Mouse (Mus musculus): ENCODE data around the gene Gm3625. TPM values are rescaled to one million over a fixed set of nuclear protein-coding genes. Genes with fewer than 3 reads are reported as not detected.

Gene Gm3625
- polyA plus RNA-seq, 1 experiment = not detected

DNA sequence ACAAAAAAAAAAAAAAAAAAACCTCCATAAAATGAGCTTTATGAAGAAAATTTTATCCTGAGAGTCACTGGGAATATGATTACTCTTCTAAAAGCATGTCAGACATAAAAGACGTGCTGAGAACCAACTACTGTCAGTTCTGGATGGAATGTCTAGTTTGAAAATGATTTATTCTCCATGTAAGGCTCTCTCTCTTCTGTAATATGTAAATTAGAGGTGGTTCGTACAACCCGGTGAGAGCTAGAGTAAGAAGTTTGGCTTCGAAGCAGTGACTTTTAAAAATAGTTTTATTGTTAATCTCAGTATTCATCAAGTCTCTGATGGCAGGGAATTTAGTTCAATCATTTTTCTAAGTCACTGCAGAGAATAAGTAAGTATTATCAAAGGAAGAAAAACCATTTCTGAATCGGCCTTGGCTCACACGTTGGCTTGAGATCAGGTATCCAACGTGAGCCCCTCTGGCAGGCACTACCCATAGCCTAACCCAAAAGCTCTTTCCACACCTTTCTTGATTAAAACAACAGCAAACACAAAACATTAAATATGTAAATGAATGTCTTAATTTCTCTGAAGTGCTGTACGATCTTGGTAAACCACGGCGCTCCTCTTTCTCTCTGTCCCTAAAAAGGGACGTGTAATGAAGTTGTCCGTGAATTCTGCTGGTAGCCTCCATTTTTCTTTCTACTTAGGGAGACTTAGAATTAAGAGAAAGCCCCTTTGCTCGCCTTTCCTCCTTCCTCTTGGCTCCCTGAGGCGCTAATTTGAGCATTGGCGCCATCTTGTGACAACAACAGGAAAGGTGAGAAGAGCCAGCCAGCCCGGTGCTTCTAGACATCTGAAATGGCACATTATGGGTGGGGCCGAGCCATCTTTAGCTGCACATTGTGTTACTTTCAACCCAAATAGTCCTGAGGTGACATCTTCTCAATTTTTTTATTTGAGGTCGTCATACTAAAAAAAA, 44.4 kb downstream of the Gm3625 start:
- Histone ChIP-seq H3K4me1 (ENCODE audit: control insufficient read depth, insufficient read depth, low read length) (no peaks in the 10 kb centered on the region), H3K27ac (ENCODE audit: insufficient read depth, low read length) (peak overlapping the region; percentile 45; the same call in 1 of the 2 replicates), H3K9ac (ENCODE audit: low read depth, poor library complexity, severe bottlenecking) (peak overlapping the region; percentile 50), H3K36me3 (ENCODE audit: control insufficient read depth, insufficient read depth, low read length, poor library complexity, severe bottlenecking) (no peaks in the 10 kb centered on the region), H3K27me3 (ENCODE audit: control insufficient read depth, insufficient read depth, low read length, poor library complexity, severe bottlenecking) (no peaks in the 10 kb centered on the region), H3K9me3 (replicated peaks; ENCODE audit: control insufficient read depth, insufficient read depth, low read length, poor library complexity, severe bottlenecking) (no peaks in the 10 kb centered on the region), H3K4me3 (ENCODE audit: low read depth, low read length) (no peak overlapping the region)
- TF ChIP-seq POLR2A (IDR thresholded peaks at IDR 0.05; ENCODE audit: insufficient read depth, low read length) = no peak
- peak; percentile 83 for TF ChIP-seq CTCF (IDR thresholded peaks at IDR 0.05; ENCODE audit: low read depth, low read length)
- no peak for TF ChIP-seq EP300 (IDR thresholded peaks at IDR 0.05; ENCODE audit: insufficient read depth, low read depth, low read length)

- Histone ChIP-seq H3K4me3 (ENCODE audit: low read depth, low read length) (peak overlapping the region; percentile 28; the same call in 1 of the 2 replicates), H3K9ac (ENCODE audit: low read depth, poor library complexity, severe bottlenecking) (peak overlapping the region; percentile 42), H3K9me3 (replicated peaks; ENCODE audit: control insufficient read depth, insufficient read depth, low read length, poor library complexity, severe bottlenecking) (no peaks in the 10 kb centered on the region), H3K36me3 (ENCODE audit: control insufficient read depth, insufficient read depth, low read length, poor library complexity, severe bottlenecking) (no peaks in the 10 kb centered on the region), H3K4me1 (ENCODE audit: control insufficient read depth, insufficient read depth, low read length) (no peaks in the 10 kb centered on the region), H3K27ac (ENCODE audit: insufficient read depth, low read length) (no peak overlapping the region), H3K27me3 (ENCODE audit: control insufficient read depth, insufficient read depth, low read length, poor library complexity, severe bottlenecking) (no peaks in the 10 kb centered on the region)
- TF ChIP-seq POLR2A (IDR thresholded peaks at IDR 0.05; ENCODE audit: insufficient read depth, low read length) (no peak), CTCF (IDR thresholded peaks at IDR 0.05; ENCODE audit: low read depth, low read length) (no peak), EP300 (IDR thresholded peaks at IDR 0.05; ENCODE audit: insufficient read depth, low read depth, low read length) (no peak)
Observed at GRCm38 (mm10) chr12:4547557-4547956, 45.2 kb downstream of the Gm3625 start.

GRCm38 (mm10) chr12:4546491-4546890, 46.2 kb downstream of the Gm3625 start:
- H3K9ac ChIP-seq (ENCODE audit: low read depth, poor library complexity, severe bottlenecking) = no peak overlapping the region
- H3K27me3 ChIP-seq (ENCODE audit: control insufficient read depth, insufficient read depth, low read length, poor library complexity, severe bottlenecking) = no peaks in the 10 kb centered on the region
- TF ChIP-seq EP300 (IDR thresholded peaks at IDR 0.05; ENCODE audit: insufficient read depth, low read depth, low read length) (no peak), POLR2A (IDR thresholded peaks at IDR 0.05; ENCODE audit: insufficient read depth, low read length) (no peak), CTCF (IDR thresholded peaks at IDR 0.05; ENCODE audit: low read depth, low read length) (no peak)
- no peak overlapping the region for H3K4me3 ChIP-seq (ENCODE audit: low read depth, low read length)
- no peaks in the 10 kb centered on the region for H3K4me1 ChIP-seq (ENCODE audit: control insufficient read depth, insufficient read depth, low read length)
- no peaks in the 10 kb centered on the region for H3K9me3 ChIP-seq (replicated peaks; ENCODE audit: control insufficient read depth, insufficient read depth, low read length, poor library complexity, severe bottlenecking)
- no peak overlapping the region for H3K27ac ChIP-seq (ENCODE audit: insufficient read depth, low read length)
- no peaks in the 10 kb centered on the region for H3K36me3 ChIP-seq (ENCODE audit: control insufficient read depth, insufficient read depth, low read length, poor library complexity, severe bottlenecking)

DNA sequence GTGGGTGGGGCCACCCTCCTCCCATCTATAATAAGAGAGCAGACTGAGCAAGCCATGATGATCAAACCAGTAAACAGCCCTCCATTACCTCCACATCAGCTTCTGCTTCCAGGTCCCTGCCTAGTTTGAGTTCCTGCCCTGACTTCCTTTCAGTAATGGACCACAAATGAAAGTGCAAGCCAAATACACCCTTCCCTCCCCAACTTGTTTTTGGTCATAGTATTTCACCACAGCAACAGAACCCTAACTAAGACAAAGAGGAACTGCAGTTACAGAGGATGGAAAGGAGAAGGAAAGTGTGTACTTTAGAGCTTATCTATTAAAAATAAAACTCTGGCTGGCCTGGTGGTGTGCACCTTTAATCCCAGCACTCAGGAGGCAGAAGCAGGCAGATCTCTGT, 47.3 kb downstream of the Gm3625 start:
- Histone ChIP-seq H3K4me1 (ENCODE audit: control insufficient read depth, insufficient read depth, low read length) (no peaks in the 10 kb centered on the region), H3K27ac (ENCODE audit: insufficient read depth, low read length) (no peak overlapping the region), H3K27me3 (ENCODE audit: control insufficient read depth, insufficient read depth, low read length, poor library complexity, severe bottlenecking) (no peaks in the 10 kb centered on the region), H3K9me3 (replicated peaks; ENCODE audit: control insufficient read depth, insufficient read depth, low read length, poor library complexity, severe bottlenecking) (no peaks in the 10 kb centered on the region), H3K36me3 (ENCODE audit: control insufficient read depth, insufficient read depth, low read length, poor library complexity, severe bottlenecking) (no peaks in the 10 kb centered on the region), H3K4me3 (ENCODE audit: low read depth, low read length) (no peak overlapping the region), H3K9ac (ENCODE audit: low read depth, poor library complexity, severe bottlenecking) (no peak overlapping the region)
- no peak for TF ChIP-seq CTCF (IDR thresholded peaks at IDR 0.05; ENCODE audit: low read depth, low read length)

- Histone ChIP-seq H3K9ac (ENCODE audit: low read depth, poor library complexity, severe bottlenecking) (no peak overlapping the region), H3K27ac (ENCODE audit: insufficient read depth, low read length) (no peak overlapping the region), H3K4me1 (ENCODE audit: control insufficient read depth, insufficient read depth, low read length) (no peaks in the 10 kb centered on the region), H3K4me3 (ENCODE audit: low read depth, low read length) (no peak overlapping the region), H3K27me3 (ENCODE audit: control insufficient read depth, insufficient read depth, low read length, poor library complexity, severe bottlenecking) (no peaks in the 10 kb centered on the region), H3K36me3 (ENCODE audit: control insufficient read depth, insufficient read depth, low read length, poor library complexity, severe bottlenecking) (no peaks in the 10 kb centered on the region), H3K9me3 (replicated peaks; ENCODE audit: control insufficient read depth, insufficient read depth, low read length, poor library complexity, severe bottlenecking) (no peaks in the 10 kb centered on the region)
- TF ChIP-seq POLR2A (IDR thresholded peaks at IDR 0.05; ENCODE audit: insufficient read depth, low read length) = no peak
- TF ChIP-seq CTCF (IDR thresholded peaks at IDR 0.05; ENCODE audit: low read depth, low read length) = no peak
- no peak for TF ChIP-seq EP300 (IDR thresholded peaks at IDR 0.05; ENCODE audit: insufficient read depth, low read depth, low read length)
Observed at GRCm38 (mm10) chr12:4544400-4544919, 48.3 kb downstream of the Gm3625 start.

Other genes starting within 250 kb of the Gm3625 start
- gene Ncoa1, start 115.7 kb downstream of the Gm3625 start, polyA plus RNA-seq (2011; ENCODE audit: insufficient read depth, insufficient read length, low read depth, missing spikeins) = 18.0 and 21.9 TPM in 2 replicates
- gene Itsn2, start 289 bp downstream of the Gm3625 start, polyA plus RNA-seq (2011; ENCODE audit: insufficient read depth, insufficient read length, low read depth, missing spikeins) = 35.3 and 40.8 TPM in 2 replicates
- 1.3 TPM in 1 of 2 replicates, not detected in the other for gene Fam228a, start 145.5 kb upstream of the Gm3625 start, polyA plus RNA-seq (2011; ENCODE audit: insufficient read depth, insufficient read length, low read depth, missing spikeins)
- 0.44 and 1.2 TPM in 2 replicates for gene Pfn4, start 176.1 kb upstream of the Gm3625 start, polyA plus RNA-seq (2011; ENCODE audit: insufficient read depth, insufficient read length, low read depth, missing spikeins)
- 4.7 and 6.9 TPM in 2 replicates for gene Fam228b, start 176.3 kb upstream of the Gm3625 start, polyA plus RNA-seq (2011; ENCODE audit: insufficient read depth, insufficient read length, low read depth, missing spikeins)
- gene Sf3b6, start 224.6 kb upstream of the Gm3625 start, polyA plus RNA-seq (2011; ENCODE audit: insufficient read depth, insufficient read length, low read depth, missing spikeins) = 183 and 208 TPM in 2 replicates
- 17.3 and 17.8 TPM in 2 replicates for gene Fkbp1b, start 248.7 kb upstream of the Gm3625 start, polyA plus RNA-seq (2011; ENCODE audit: insufficient read depth, insufficient read length, low read depth, missing spikeins)